In genomic region chr2:129297589-129297982, GRCm38 (mm10) we compare ENCODE assay signal across 9 mouse cellular contexts. TPM values are rescaled to one million over a fixed set of nuclear protein-coding genes. Genes with fewer than 3 reads are reported as not detected.
DNase-seq lines count a peak whose midpoint lies in the region; ATAC-seq and TF ChIP-seq lines count a peak whose summit lies in the region.
"Had no signal": no experiment of that assay in that cellular context is flagged by ENCODE, and none has a peak within 500 bp of the region (broad histone marks: within the 10 kb centered on the region; RNA-seq: fewer than 3 reads in every experiment).

No protein-coding gene starts in this region.

- peak; percentile 10 for DNase-seq in adrenal gland, postnatal 25 days
- DNase-seq in adrenal gland, postnatal 14 days = no peak
- DNase-seq in spleen, adult 2 months (ENCODE audit: low read depth in 1 of 2, low spot score in 2 of 2) = peak; percentile 26 to 35
- no peak for DNase-seq in spleen, adult 12 weeks (ENCODE audit: low spot score)
- DNase-seq in liver, embryonic 11.5 days (ENCODE audit: low spot score) = no peak
- no peak for DNase-seq in left cerebral cortex, adult 9 months (ENCODE audit: low spot score in 2 of 2)

- no peak for TF ChIP-seq POLR2A in spleen, adult 2 months (IDR thresholded peaks at IDR 0.05; ENCODE audit: low read depth, low read length)

- ATAC-seq in heart, embryonic 13.5 days (ENCODE audit: extremely low read depth, insufficient number of reproducible peaks, low FRiP score, low TSS enrichment) = no peak
- peak; percentile 46 for ATAC-seq in liver, embryonic 11.5 days (replicated peaks; ENCODE audit: low FRiP score)
- ATAC-seq in neutrophil, adult 5-6 weeks (ENCODE audit: extremely low read depth, insufficient number of reproducible peaks, low FRiP score, poor library complexity, severe bottlenecking) = peak; percentile 1; the same call in 1 of the 2 replicates

- 1% methylated on average over 10 of the region's 10 CpGs for WGBS in spleen, adult 2 months
- WGBS in heart, embryonic 13.5 days = 3% methylated on average over 10 of the region's 10 CpGs
- 2% methylated on average over 10 of the region's 10 CpGs for WGBS in liver, embryonic 11.5 days

- H3K4me2 ChIP-seq in heart, embryonic 13.5 days = peak overlapping the region; percentile 87
- peak overlapping the region; percentile 81 for H3K4me2 ChIP-seq in liver, embryonic 11.5 days

- no peaks in the 10 kb centered on the region for H3K36me3 ChIP-seq in spleen, adult 2 months (ENCODE audit: control insufficient read depth, insufficient read depth, low read length)
- peaks cover 14% of the 10 kb centered on the region for H3K36me3 ChIP-seq in heart, embryonic 13.5 days
- peaks cover 3% of the 10 kb centered on the region; the same call in 1 of the 2 replicates for H3K36me3 ChIP-seq in liver, embryonic 11.5 days (ENCODE audit: control insufficient read depth, insufficient read depth, low read length)

- no peaks in the 10 kb centered on the region for H3K27me3 ChIP-seq in spleen, adult 2 months (ENCODE audit: control insufficient read depth, insufficient read depth, low read length)
- 0 out of 2 replicates have a peak, but pooled peaks cover 12% of the 10 kb centered on the region for H3K27me3 ChIP-seq in heart, embryonic 13.5 days (replicated peaks)
- 0 out of 2 replicates have a peak, but pooled peaks cover 4% of the 10 kb centered on the region for H3K27me3 ChIP-seq in liver, embryonic 11.5 days (replicated peaks; ENCODE audit: control insufficient read depth, insufficient read depth, low read length)

- H3K9ac ChIP-seq in heart, embryonic 13.5 days = peak overlapping the region; percentile 81
- H3K9ac ChIP-seq in liver, embryonic 11.5 days (ENCODE audit: low read depth, low read length) = peak overlapping the region; percentile 89

- peak overlapping the region; percentile 70 for H3K4me3 ChIP-seq in spleen, adult 2 months (ENCODE audit: extremely low read depth, insufficient read depth, insufficient read length)
- peak overlapping the region; percentile 82 for H3K4me3 ChIP-seq in heart, embryonic 13.5 days
- peak overlapping the region; percentile 89 for H3K4me3 ChIP-seq in liver, embryonic 11.5 days (ENCODE audit: low read depth, low read length)

- H3K4me1 ChIP-seq in spleen, adult 2 months (ENCODE audit: control insufficient read depth, insufficient read depth, insufficient read length) = peaks cover 5% of the 10 kb centered on the region; the same call in 1 of the 2 replicates
- H3K4me1 ChIP-seq in heart, embryonic 13.5 days = peaks cover 26% of the 10 kb centered on the region
- H3K4me1 ChIP-seq in liver, embryonic 11.5 days (replicated peaks; ENCODE audit: control insufficient read depth, insufficient read depth, low read length) = peaks cover 4% of the 10 kb centered on the region

- no peaks in the 10 kb centered on the region for H3K9me3 ChIP-seq in heart, embryonic 13.5 days
- no peaks in the 10 kb centered on the region for H3K9me3 ChIP-seq in liver, embryonic 11.5 days (ENCODE audit: control insufficient read depth, low read length)

- TF ChIP-seq CTCF in spleen, adult 2 months (IDR thresholded peaks at IDR 0.05; ENCODE audit: extremely low read depth, insufficient read depth, insufficient read length, insufficient replicate concordance) = no peak

- peak overlapping the region; percentile 92 for H3K27ac ChIP-seq in spleen, adult 2 months (ENCODE audit: insufficient read depth, low read length)
- H3K27ac ChIP-seq in heart, embryonic 13.5 days (replicated peaks) = peak overlapping the region; percentile 90
- H3K27ac ChIP-seq in liver, embryonic 11.5 days (ENCODE audit: low read depth, low read length) = peak overlapping the region; percentile 95

RNA-seq across cellular contexts. Expression of gene Ckap2l, which starts 0.6 kb away (rescaled TPM):
- 5.1 and 6.0 TPM in 2 replicates for total RNA-seq in adrenal gland, postnatal 25 days (2021)
- total RNA-seq in adrenal gland, postnatal 14 days (2021) = 9.3 and 10.4 TPM in 2 replicates
- polyA plus RNA-seq in spleen, adult 2 months (2012; rRNA removed) = 0.77 and 0.84 TPM in 2 replicates
- 40.0 and 40.4 TPM in 2 replicates for polyA plus RNA-seq in heart, embryonic 13.5 days (2015; fragmentation: Nextera tagmentation; extraction: Ambion mirVana)
- polyA plus RNA-seq in liver, embryonic 11.5 days (2014; fragmentation: Nextera tagmentation; extraction: Ambion mirVana) = 55.1 and 63.7 TPM in 2 replicates
- 0.47 and 0.98 TPM in 2 replicates for total RNA-seq in neutrophil, adult 5-6 weeks (2017)

RNA-seq across cellular contexts. Expression of gene Il1a, which starts 12.2 kb away (rescaled TPM):
- total RNA-seq in adrenal gland, postnatal 25 days (2021) = not detected in 2 replicates
- 0.26 and 0.60 TPM in 2 replicates for total RNA-seq in adrenal gland, postnatal 14 days (2021)
- polyA plus RNA-seq in spleen, adult 2 months (2012; rRNA removed) = 0.99 and 1.3 TPM in 2 replicates
- polyA plus RNA-seq in heart, embryonic 13.5 days (2015; fragmentation: Nextera tagmentation; extraction: Ambion mirVana) = 0.13 and 0.39 TPM in 2 replicates
- 2.2 and 2.5 TPM in 2 replicates for polyA plus RNA-seq in liver, embryonic 11.5 days (2014; fragmentation: Nextera tagmentation; extraction: Ambion mirVana)
- 0.98 and 1.9 TPM in 2 replicates for total RNA-seq in neutrophil, adult 5-6 weeks (2017)
- total RNA-seq: gastrocnemius, postnatal 4 days had no signal

Comparison
In these comparisons a context has a peak if more than half of its experiments do, and no peak if none do; other contexts are left out.
1. DNase-seq: peak in adrenal gland, postnatal 25 days (single experiment) and spleen, adult 2 months (2 of 2); none in adrenal gland, postnatal 14 days (single experiment), spleen, adult 12 weeks (single experiment), liver, embryonic 11.5 days (single experiment) and left cerebral cortex, adult 9 months (0 of 2).
2. Peak in every context shown above with its lines, with median percentiles within 50 percentile points of each other: H3K27ac ChIP-seq and H3K4me3 ChIP-seq.